Mouse (Mus musculus) retina, embryonic 14.5 days (tissue): Measurements from ENCODE around the gene Gm4141.
"Not testable (repeated sequence)": the region's sequence is repeated elsewhere in the genome, so short reads cannot be mapped to it uniquely, and the experiment has no call there.

ENCODE experiments used
- DNase-seq: peaks from one replicate; pipeline ENCODE4 v3.0.0-alpha.2; 2015; ENCODE audit warnings: low spot score

Gm4141 gene

DNA sequence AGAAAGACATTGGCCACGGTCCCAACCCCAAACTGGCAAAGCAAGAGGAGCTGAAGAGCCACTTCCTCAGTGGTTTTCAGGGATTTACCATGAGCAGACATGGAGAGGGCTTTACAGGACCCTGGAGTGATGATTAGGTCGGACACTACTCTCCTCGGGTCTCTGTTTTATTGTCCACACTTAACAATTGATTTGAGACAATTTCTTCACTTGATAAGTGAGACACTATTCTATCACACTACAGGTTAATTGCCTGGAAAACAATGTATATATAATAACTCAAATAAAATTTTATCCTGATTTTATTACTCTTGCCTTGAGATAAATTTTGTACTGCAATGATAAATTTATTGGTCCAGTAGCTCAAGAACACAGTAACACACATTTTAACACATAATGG is at the start of gene Gm4141:
Gm4141 (minus strand) TSS at position 101 of the 400 bp plus-strand sequence.
- DNase-seq = not testable (repeated sequence)

- DNase-seq = not testable (repeated sequence)
These were observed 22.9 kb upstream of the Gm4141 start, which contains the start of gene Gm4513 for GRCm38 (mm10) chr7:20598921-20599320. Gm4513 (minus strand) TSS chr7:20599021.

GRCm38 (mm10) chr7:20545657-20546056 is 30.4 kb downstream of the Gm4141 start, which contains the start of gene Gm5726:
Gm5726 (minus strand) TSS chr7:20545757.
- DNase-seq = not testable (repeated sequence)

DNA sequence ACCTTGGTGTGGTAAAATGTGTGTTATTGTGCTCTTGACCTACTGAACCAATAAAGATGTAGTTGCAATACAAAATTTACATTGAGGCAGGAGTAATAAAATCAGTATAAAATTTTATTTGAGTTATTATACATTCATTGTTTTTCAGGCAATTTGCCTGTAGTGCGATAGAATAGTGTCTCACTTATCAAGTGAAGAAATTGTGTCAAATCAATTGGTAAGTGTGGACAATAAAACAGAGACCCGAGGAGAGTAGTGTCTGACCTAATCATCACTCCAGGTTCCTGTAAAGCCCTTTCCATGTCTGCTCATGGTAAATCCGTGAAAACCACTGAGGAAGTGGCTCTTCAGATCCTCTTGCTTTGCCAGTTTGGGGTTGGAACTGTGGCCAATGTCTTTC is 42.5 kb downstream of the Gm4141 start, which contains the start of gene Vmn1r104:
Vmn1r104 (plus strand) TSS at position 301 of the 400 bp plus-strand sequence.
- DNase-seq = not testable (repeated sequence)
